Mouse (Mus musculus): ENCODE measurements around the gene Zfp709.
A peak's percentile ranks its signal among the peaks of the same experiment; 100 is the strongest.
"Not testable (repeated sequence)": the region's sequence is repeated elsewhere in the genome, so short reads cannot be mapped to it uniquely, and the experiment has no call there.

Gene Zfp709

GRCm38 (mm10) chr8:71926551-71926950 is 44.7 kb downstream of the Zfp709 start:
- DNase-seq = peak; percentile 31

GRCm38 (mm10) chr8:71927779-71928178 is 46.0 kb downstream of the Zfp709 start:
- DNase-seq = no peak

- not testable (repeated sequence) for DNase-seq
Measured at GRCm38 (mm10) chr8:71938037-71938436, 56.2 kb downstream of the Zfp709 start.

GRCm38 (mm10) chr8:71940293-71941208 is 58.7 kb downstream of the Zfp709 start:
- DNase-seq = no peak

GRCm38 (mm10) chr8:71941776-71942175 is 60.0 kb downstream of the Zfp709 start:
- DNase-seq = no peak
